Mouse (Mus musculus) adrenal gland, adult 2 months (tissue): ENCODE results near the gene Oprm1. TPM values are rescaled to one million over a fixed set of nuclear protein-coding genes. Genes with fewer than 3 reads are reported as not detected.
"Not testable (repeated sequence)": the region's sequence is repeated elsewhere in the genome, so short reads cannot be mapped to it uniquely, and the experiment has no call there.

Experiments used
- DNase-seq: peaks from one replicate; pipeline ENCODE4 v3.0.0; 2021
- polyA plus RNA-seq: library from polyadenylated mRNA; depleted of rRNA; stranded (reverse); fragments of >200 nt; gene quantifications from 2 replicates; pipeline ENCODE4 v1.2.3, GENCODE M21; 2012
- total RNA-seq, 2 experiments: library from RNA; stranded (reverse); gene quantifications; 2 replicates each; pipeline ENCODE4 v1.2.3; 2021

Gene Oprm1
- total and polyA plus RNA-seq, 3 experiments: 0.79 to 0.86 TPM; not detected in 1

DNA sequence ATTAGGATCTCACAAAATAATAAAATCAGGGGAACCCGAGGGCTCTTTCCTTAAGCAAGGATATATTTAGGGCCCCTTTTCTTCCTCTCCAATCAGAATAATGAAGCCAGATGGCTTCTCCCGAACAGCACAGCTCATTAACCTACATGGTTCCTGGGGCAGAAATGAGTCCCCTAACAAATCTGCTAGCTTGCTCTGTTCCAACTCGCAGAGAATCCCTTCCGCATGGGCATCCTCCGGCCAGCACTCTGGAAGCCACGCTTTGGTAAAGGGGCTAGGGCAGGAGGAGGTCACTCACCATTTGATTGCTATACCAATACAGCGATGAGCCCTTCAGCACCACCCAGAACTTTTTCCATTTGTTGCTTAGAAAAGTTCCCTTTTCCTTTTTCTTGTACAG is 220.9 kb downstream of the Oprm1 start:
- no peak for DNase-seq

- DNase-seq: no peak
Observed at GRCm38 (mm10) chr10:6979789-6980188, 221.5 kb downstream of the Oprm1 start.

DNA sequence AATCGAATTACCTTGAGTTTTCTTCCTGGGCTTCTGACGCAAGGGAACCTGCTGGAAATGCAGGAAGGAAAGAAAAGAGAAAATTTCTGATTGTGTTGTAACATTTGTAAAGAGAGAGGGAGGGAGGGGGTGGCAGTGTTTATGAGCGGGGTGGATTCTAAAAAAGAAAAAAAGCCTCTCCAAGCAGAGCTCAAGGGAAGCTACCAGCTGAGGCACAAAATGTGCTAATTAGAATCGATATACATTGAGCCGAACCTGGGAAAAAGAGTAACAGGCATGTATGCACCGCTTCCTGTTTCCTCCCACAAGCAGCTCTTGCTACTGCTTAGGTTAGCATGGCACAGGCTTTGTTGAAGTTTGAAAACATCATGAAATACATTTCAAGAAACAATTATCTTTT is 221.9 kb downstream of the Oprm1 start:
- no peak for DNase-seq

DNA sequence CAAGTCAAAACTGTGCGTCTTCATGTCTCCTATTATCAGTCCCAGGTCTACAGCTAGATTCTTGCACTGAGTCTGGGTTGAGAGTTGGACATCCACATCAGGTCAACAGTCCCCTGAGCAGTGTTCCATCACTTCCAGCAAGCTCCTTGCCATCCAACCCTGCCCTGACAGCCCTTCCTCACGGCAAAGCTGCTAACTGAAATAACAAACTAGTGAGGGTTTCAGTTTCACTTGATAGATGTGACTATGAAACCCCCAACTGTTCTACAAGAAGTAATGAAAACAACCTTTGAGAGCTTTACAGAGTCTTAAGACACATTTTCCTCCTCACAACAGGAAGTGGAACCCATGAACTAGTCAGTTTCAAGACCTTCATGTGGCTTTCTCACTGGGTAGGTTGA is 224.4 kb downstream of the Oprm1 start:
- no peak for DNase-seq

GRCm38 (mm10) chr10:6983431-6983830 is 225.1 kb downstream of the Oprm1 start:
- DNase-seq: no peak

DNA sequence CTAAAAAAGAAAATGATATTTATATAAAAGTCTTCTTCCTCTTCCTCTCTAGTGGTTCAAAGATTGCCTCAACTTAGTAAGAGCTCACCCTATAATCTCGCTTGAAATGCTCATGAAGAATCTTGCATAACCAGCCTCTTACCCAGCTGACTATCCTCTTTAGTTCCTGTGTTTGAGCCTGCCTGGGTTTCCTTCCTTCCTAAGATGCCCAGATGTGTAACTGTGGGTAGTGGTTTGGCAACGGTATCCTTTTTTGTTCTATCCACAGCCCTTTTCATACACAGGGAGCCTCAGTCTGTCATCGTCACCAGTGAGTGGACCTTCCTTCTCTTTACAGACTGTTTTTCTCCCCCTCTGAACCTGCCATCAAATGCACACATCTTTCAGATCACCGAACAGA is 227.9 kb downstream of the Oprm1 start:
- DNase-seq: no peak

DNA sequence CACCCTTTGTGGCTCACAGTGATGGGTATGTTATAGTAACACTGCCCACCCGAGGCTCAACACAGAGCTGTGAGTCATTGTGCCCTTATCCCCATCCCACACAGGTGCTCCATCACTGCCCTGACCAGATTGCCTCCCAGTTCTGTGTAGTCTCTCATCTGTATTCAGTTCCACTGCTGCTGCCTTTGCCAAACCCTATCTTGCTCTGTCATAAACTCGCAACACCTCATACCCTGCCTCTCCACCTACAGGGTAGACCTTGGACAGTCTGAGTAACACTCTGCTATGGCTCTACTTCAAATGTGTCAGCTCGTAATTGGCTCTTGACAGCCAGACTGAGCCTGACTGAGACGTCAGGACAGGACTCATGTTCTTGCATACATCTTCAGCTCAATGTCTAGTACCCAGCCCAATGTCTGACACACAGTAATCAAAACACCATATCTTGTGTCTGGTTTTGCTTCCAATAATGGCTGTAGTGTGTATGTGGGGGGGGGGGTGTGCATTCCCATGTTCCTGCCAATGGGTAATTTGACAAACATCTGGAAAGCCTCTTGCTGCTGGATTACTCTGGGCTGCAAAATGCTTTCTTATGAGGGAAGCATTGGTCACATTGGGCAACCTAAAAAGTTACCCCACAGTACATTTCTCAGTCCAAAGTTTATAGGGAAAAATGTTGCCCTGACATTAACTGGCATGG is 229.2 kb downstream of the Oprm1 start:
- no peak for DNase-seq

DNA sequence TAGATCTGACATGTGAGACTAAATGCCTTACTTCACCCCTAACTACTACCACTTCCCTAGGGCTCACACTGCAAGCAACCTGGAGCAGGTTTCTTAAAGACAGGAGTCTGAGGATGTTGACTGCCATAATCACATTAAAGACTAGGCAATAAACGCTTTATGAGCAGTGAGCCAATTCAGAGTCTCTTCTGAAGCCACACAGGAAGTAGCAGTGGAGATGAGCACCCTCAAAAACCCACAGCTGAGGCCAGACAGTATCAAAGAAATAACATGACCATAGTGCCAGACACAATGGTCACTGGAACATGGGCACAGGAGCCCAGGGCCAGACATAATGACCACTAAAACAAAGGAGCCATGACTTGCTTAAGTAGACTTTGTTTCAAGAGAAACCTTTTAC is 230.2 kb downstream of the Oprm1 start:
- DNase-seq: no peak

- DNase-seq: no peak
Observed at GRCm38 (mm10) chr10:6996895-6997294, 238.6 kb downstream of the Oprm1 start.

GRCm38 (mm10) chr10:6998576-6999250 is 240.4 kb downstream of the Oprm1 start:
- no peak for DNase-seq

- no peak for DNase-seq
Observed at GRCm38 (mm10) chr10:6999355-6999754, 241.0 kb downstream of the Oprm1 start.

DNA sequence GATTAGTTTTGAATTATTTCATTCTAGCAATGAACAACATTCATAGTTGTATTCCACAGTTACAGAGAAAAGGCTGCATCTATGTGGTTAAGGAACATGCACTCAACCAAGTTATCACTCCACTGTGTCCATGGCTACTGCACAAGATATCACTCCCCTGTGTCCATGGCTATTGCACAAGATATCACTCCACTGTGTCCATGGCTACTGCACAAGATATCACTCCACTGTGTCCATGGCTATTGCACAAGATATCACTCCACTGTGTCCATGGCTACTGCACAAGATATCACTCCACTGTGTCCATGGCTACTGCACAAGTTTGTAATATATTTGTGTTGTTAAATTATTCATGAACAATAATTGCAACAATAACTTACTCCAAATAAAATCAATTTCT is 245.6 kb downstream of the Oprm1 start:
- not testable (repeated sequence) for DNase-seq

- DNase-seq: no peak
Observed at GRCm38 (mm10) chr10:7004980-7005538, 246.8 kb downstream of the Oprm1 start.

GRCm38 (mm10) chr10:7010543-7010942 is 252.2 kb downstream of the Oprm1 start:
- DNase-seq: no peak

GRCm38 (mm10) chr10:7015199-7015598 is 256.9 kb downstream of the Oprm1 start:
- DNase-seq: no peak

DNA sequence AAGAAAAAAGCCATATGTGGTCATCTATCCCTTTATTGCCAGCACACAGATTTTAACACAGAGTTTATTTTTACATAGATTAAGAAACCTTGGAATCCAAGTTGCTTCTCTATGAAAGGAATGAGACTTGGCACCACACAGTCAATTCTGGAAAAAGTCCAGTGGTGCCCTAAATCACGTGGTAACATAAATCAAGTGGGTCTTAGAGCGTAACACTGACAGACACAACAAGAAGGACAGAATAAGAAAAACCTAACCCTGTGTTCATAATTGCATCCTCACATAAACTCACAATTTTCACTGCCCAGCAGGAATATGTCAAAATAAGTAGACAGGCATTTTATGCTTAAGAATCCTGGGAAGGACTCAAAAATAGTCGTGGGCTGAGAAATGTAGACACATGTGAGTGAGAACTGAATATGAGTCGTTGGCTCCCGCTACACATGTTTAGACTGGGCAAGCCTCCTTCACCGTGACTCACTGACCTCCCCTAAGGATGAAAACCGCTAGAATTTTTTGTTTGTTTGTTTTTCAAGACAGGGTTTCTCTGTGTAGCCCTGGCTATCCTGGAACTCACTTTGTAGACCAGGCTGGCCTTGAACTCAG is 261.6 kb downstream of the Oprm1 start:
- peak; percentile 33 for DNase-seq

DNA sequence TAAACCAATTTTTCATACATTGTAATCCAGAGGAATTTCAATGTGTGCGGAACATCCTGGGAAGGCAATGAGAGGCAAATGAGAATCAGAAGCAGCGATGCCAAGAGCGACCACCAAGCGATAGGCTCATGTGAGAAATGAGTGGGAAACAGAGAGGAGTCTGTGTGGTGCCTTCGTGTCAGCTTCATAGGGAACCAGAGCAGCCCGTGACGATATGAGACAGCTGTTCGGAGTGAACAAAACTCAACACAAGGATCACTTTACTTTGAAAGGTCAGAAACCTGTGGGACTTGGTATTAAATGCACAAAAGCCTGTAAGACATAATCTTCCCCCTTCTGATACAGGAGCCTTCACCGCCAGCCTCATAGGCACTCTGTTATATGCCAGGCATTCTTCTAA is 262.2 kb downstream of the Oprm1 start:
- no peak for DNase-seq

DNA sequence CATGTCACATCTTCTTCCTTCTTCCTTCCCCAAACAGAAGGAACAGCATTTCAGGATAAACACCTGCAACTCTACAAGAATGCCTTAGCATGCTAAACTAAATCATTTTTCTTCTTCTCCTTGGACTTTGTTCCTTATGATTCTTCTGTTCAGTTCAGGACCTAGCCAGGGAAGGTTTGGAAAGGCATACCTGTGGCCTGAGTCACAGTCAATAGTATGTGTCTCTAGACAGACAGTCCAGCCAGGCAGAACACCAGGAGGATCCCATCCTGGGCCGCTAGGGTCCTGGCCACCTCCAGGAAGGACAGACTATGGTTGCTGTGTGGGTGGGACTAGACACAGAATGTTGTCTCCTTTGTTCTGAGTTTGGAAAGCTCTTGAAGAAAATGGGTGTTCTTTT is 266.7 kb downstream of the Oprm1 start:
- no peak for DNase-seq

GRCm38 (mm10) chr10:7033459-7033858 is 275.2 kb downstream of the Oprm1 start:
- DNase-seq: no peak

DNA sequence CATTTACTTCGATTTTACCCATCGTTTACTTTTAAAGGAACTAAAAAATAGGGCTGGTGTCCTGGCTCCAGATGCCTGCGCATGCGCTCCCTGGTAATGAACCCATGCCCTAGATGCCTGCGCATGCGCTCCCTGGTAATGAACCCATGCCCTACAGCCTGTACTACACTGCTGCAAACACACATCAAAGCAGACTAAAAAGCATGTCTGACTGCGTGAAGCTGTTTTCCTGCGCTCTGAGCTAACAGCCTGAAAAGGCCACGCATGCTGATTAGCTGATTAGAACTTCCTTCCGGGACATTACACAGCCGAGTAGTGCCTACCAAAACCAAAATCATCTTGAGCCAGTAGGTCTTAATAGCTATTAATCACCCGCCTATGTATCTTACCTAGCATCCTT is 277.2 kb downstream of the Oprm1 start:
- DNase-seq: no peak

GRCm38 (mm10) chr10:7037194-7037593 is 278.9 kb downstream of the Oprm1 start:
- no peak for DNase-seq

DNA sequence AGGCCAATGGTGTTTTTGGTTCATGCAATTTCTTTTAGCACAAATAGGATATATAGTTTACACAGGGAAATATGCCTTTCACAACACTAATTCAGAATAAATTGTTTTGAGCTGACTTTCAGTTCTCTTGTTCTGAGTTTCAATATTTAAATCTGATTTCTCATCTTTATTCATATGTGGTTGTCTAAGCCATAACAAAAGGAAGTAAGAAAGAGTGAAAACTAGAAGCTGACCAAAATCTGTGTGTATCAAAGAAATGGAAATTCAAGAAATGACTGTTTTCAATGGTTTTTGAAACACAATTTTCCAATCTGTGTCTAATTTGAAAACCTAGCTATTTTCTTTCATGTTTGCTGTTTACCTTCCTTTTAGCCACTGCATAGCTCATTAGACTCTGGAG is 282.7 kb downstream of the Oprm1 start:
- no peak for DNase-seq

DNA sequence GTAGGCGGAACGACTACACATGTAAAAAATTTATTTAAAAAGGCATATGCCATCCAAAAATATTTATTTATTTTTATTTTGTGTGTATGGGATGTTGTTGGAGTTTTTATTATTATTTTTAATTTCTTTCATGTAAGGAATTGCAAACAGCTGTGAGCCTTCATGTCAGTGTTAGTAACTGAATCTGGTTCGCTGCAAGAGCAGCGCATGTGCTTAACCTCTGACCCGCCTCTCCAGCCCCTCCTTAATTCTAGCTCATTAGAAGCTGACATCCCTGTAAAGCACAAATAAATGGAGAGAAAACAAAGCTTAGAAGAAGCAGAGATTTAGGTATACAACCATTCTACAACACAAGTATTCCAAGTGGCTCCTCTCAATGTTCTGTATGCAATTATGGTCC is 285.6 kb downstream of the Oprm1 start:
- DNase-seq: no peak
